Mouse (Mus musculus): ENCODE measurements at regions not wholly inside any gene's neighbourhood (a gene's known extent, or its start where the extent isn't known, plus 50 kb on each side); places are given as distances from the start of the nearest gene placed in this dataset.

DNA sequence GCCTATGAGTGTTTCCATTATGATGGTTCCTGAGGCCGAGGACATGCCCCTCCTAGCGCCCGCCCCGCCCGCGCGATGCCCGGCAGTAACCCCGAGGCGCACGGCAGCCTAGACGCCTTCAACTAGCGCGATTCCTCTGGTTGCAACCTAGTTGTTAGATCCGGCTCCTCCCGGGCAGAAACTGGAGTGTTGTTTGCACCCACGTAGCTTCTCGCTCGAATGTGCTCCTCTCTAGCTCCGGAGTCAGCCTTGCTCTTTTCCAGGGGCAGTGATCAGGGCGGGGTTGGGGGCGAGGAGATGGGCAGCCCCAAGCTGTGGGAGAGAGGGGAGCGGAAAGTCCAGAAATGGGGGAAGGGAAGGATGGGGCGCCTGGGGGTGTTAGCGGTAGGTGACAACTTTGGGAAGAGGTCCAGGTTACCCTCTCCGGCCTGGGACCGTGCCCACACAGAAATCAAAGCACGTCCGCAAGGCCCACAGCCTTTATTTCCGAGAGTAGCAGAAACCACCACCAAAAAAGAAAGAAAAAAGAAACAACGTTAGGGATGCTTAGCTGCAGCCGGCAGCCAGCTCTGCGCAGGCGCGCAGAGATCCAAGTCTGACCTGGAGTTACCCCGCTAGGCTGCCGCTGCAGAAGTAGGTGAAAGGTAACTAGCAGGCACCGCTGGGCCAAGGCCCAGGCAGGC lies 58.1 kb upstream of the Abca1 start:
- peak; percentile 90 for ATAC-seq

DNA sequence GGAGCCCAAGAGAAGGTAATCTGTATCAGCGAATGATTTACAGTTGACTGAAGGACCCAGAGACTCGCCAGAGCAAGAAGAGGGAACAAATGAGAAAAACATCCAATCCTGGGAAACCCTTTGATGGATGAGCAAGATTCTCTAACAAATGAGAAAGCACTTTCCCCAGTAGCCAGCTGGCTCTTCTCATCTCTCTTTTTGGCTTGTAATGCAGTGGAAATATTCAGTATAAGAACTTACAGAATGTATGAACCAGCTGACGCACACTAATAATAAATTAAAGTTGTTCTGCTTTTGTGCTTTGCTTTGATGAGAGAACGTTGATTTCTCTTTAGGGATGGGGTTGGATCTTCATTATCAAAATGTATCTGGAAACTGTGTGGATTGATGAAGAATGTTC lies 52.8 kb upstream of the Abca1 start:
- ATAC-seq, result no peak

DNA sequence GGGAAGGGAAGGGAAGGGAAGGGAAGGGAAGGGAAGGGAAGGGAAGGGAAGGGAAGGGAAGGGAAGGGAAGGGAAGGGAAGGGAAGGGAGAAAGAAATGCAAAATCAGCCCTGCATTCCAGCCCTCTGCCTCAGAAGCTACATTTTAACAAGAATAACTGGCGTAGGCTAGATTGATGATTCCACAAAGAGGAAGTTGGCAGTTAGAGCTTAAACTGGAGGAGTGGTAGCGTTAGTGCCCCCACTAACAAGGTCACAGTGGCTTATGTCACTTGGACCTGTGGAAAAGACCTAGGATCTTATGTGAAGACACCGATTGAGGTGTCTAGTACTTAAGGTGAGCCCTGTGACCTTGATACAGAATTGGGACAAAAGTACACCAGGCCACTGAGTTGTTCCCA lies 51.0 kb upstream of the Abca1 start:
- no peak for ATAC-seq
